Mouse (Mus musculus): ENCODE measurements around the gene Hspg2.
A peak's percentile ranks its signal among the peaks of the same experiment; 100 is the strongest.
"Not testable (repeated sequence)": the region's sequence is repeated elsewhere in the genome, so short reads cannot be mapped to it uniquely, and the experiment has no call there.

Hspg2 gene

DNA sequence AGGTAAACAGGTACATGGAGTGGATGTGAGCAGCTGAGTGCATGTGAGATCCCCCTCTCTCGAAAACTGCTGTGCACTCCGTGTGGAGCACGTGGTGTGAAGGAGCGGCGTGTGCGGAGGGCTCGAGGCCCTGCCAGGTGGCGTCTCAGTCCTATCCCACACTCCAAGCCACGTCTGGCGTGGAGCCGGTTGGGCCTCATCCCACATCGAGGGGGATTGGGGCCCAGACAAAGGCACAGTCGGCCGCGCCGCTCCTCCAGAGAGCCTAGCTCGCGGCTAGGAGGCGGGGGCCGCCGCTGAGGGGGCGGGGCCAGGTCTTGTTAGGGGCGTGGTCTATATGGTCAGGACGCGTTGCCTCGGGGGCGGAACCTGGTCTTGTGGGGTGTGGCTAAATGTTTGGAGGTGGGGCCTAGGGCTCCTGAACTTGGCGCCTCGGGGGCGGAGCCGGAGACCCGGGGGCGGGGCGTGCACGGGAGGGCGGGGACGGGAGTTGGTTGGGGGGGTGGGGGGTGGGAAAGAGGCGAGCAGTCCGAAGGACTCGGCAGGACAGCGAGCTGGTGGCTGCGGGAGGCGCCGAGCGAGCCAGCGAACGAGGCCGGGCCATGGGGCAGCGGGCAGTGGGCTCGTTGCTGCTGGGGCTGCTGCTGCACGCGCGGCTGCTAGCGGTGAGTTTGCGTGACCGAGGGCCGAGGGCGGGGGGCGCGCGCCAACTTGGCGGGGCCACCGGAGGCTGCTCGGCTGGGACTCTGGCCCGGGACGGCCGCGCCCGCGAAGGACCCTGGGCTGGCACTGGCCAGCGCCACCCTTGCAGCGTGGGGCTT lies at the start of gene Hspg2:
Gene Hspg2, plus strand, starts transcription at position 510 of the 821 bp plus-strand sequence.
- DNase-seq, result peak; percentile 97

DNA sequence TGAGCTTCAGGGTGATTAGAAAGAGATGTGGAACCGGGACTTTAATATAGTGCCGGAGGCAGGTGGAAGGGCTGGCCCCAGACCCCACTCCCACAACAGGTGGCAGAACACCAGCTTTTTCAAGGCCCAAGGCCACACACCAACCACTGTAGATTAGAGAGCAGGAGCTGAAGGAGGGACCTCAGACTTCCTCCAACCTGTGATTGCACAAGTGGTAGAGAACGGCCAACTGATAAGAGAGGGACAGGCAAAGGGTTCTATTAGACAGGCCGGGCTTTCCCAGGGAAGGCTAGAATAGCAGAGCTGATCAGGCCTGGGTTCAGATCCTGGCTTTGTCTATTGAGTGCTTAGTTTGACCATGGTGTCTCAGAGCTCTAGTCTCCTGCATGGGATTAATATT lies 38.1 kb upstream of the Hspg2 start, which contains the start of gene Cela3b:
Gene Cela3b, minus strand, starts transcription at position 39 of the 400 bp plus-strand sequence.
- DNase-seq, result no peak

DNA sequence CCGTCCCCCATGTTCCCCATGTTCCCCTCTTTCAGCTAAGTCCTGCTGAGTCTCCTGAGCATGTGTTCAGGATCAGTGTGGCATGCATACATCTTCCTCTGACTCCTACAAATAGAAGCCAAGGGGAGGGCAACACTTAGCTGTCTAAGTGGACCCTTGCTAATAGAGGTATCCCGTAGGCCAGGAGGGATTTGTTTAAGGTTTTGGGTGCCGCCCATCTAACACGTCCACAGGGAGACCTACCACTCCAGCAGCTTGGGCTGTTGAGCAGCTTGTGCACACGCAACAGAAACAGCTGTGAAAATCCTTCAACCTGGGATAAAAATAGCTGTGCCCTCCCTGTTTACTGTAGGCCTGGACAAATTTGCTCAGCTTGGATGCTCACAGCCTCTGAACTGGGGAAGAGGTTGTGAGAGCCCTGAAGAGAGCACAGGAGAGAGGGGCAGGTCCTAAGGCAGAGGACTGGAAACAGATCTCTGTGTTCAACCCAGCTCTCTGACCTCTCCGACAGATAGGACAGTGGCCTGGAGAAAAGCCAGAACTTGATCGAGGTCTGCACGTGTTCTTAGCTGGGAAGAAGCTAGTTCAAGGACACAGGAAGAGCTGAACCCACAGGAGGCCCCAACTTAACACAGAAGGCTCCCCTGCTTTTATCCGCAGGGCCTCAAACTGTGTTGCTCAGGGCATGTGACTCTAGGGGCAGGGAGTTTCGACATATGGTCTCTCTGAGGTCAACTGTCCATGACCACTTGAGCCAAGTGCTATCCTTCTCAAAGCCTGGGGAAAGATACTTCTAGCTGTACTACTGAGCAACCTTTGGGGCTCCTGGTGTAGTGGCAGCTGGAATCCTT lies 35.6 kb upstream of the Hspg2 start:
- DNase-seq, result not testable (repeated sequence)

DNA sequence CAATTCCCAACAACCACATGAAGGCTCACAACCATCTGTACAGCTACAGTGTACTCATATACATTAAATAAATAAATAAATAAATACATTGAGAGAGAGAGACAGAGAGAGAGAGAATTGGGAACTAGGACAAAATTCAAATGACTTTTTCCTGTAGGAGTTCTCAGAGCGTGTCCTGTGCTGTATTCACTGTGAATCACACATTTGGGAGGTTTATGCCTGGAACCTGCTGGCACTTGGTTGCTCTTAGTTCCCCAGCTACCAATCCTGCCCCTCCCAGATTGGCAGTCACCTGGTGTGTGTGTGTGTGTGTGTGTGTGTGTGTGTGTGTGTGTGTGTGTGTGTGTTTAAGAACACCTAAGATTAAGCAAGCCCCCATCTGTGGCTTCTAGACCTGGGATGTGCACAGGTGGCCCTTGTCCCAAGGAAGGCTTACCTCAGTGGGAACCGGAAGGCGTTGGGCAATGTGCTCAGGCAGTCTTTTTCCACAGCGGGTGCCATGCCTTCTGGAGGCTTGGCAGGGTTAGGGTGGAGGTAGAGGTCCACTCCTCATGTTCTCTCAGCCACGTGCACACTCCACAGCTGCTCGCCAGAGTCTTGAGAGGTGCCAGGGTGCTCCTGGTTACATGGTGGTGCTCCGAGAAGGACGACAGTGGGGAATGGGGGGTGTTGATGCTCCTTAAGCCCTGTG lies 31.4 kb upstream of the Hspg2 start:
- no peak for DNase-seq

DNA sequence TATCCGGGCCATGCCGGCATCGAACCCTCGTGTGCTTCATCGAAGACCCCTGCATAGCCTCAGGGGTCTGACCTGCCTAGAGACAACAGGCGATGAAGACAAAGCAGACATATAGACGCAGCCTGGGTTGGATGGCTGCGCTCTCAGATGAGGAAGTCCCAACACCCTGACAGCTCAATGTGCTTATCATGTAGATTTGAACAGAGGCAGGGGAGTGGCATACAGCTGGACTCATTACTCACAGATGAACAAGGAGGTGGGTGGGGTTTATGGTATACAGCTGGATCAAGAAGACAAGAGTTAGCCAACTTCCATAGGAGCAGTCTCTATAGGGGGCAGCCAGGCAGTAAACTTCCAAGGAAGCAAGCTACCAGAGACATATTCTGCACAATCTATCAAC lies 29.7 kb upstream of the Hspg2 start:
- no peak for DNase-seq

DNA sequence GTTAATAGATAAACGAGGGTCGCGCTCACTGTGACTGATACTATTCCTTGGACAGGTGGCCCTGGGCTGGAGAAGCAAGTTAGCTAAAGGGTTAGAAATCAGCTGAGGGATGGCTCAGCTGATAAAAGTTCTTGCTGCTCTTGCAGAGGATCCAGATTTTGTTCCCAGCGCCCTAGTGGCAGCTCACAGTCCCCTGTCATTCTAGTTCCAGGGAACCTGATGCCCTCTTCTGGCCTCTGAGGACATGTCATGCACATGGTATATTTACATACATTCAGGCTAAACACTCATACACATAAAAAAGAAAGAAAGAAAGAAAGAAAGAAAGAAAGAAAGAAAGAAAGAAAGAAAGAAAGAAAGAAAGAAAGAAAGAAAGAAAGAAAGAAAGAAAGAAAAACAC lies 27.2 kb upstream of the Hspg2 start:
- no peak for DNase-seq

DNA sequence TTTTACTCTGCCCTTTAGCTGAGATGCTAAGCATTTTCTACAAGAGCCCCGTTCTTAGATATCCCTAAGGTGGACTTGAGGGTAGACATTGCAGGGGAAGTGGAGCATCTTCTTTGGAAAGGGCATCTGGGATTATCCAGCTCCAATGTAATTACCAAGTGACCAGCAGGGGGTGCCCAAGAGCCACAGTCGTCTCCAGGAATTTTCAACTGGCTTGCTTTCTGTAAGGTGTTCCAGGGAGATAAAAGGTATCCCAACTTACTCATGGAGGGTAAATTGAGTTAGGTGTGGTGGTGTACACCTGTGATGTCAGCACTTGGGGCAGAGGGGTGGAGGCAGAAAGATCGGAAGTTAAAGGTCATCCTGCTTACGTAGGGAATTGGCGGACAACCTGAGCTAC lies 24.9 kb upstream of the Hspg2 start:
- DNase-seq, result peak; percentile 76

DNA sequence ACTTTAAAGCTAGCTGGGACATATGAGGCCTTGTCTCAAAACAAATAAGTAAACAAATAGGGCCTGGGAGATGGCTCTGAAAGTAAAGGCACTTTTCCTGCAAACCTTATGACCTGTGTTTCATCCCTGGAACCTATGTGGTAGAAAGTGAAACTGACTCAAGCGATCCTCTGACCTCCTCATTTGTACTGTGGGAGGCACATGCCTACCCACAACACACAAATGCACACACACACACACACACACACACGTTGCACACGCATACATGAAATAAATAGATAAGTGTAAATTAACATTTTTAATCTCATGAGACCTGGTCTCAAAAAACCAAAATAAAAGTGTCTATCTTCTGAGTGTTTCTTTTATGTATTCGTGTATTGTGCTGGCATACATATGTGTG lies 22.7 kb upstream of the Hspg2 start:
- no peak for DNase-seq

DNA sequence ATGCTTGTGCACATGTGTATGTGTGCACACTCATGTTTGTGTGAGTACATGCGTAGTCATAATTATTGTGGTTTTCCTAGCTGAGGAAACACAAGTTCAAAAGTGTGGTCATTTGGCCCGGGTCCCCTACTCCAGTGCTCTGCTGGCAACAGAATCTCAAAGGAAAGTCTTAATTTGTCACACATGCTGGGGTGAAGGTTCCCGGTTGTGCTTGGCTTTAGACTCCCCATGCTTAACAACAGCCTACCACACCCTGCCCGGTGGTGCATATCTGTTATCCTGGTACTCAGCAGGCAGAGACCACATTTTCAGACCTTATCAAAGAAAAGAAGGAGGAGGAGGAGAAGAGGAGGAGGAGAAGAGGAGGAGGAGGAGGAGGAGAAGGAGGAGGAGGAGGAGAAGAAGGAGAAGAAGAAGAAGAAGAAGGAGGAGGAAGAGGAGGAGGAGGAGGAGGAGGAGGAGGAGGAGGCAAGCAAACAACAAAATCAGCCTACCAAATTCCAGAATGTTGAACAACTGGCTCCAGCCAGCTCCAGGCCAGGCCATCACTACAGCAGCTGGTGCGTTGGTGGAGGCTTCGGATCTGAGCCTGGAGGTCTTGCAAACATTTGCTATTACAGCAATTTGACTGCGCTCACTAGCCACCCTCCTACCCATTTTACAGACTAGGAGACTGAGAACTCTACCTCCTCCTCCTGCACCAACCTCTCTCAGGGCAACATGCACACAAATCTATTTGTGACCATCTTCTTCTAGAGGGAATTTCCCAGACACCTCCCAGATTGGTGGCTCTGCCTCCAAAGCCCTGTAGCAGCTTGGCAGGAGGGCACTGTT lies 21.0 kb upstream of the Hspg2 start:
- DNase-seq, result no peak

DNA sequence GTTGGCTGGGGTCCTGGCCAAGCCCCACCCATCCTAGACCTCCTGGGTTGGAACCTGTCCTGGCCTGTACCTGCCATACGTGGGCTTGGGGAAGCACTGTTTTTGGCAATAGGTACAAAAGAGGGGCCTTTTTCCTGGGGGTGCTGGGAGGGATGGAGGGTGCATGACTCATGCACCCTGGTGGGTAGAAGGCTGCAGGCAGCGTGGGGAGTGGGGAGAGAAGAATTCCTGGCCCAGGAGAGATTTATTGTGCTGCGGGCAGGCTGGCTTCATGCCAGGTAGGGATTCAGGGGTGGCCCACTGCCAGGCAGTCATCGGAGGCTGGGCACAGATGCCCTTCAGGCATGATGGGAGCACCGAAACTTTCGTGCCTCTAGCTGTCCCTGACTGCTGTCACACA lies 20.4 kb upstream of the Hspg2 start:
- DNase-seq, result no peak

DNA sequence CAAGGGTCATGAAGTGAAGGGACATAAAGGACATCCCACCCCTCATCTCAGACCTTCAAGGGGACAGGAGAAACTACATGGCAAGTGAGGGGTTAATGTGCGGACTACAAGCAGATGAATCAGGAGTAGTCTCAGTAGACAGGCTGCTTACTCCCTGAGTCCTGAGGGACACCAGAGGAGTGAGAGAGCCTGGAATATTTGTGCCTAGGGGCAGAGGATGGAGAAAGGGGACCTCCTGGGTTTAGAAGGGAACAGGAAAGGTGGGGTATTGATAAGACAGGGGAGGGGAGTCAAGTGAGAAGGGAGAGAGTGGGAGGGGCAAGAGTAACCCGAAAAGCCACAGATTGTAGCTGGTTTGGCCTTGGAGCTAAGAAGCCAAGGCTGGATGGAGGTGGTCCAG lies 19.9 kb upstream of the Hspg2 start:
- DNase-seq, result no peak

DNA sequence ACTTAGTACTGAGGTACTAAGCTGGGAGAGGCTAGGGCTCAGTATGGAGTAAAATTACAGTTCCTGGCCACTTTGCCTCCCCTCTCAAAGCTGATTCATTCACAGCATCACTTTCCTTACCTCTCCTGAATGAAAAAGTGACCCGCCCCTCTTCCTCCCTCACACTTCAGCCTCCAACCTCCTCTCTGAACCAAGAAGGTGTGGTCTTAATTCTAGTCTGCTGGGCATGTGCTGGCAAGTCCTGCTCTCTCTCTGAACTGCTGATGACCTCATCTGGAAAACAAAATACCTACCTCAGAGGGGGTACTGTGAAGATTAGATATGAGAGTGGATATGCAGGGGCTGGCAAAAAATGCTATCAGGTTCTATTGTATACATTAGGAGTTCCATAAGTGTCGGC lies 19.4 kb upstream of the Hspg2 start:
- DNase-seq, result no peak

DNA sequence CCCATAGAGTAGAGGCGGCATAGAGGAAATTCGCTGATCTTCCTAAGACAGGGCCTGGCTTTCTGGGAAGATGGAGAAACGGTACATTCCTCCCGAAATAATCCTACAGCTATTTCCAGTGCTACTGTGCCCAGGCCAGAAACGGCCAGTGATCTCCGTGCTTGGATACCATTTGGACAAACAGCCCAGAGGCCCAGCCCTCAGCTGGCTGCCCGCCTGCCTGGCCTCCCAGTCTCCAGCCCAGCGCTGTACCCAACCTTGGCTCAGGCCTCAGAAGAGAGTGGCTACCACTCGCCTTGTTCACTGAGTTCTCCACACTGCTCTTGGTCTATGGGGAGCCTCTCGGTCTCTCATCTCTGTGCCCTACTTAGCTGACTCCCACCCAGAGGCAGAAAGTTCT lies 18.9 kb upstream of the Hspg2 start:
- no peak for DNase-seq

DNA sequence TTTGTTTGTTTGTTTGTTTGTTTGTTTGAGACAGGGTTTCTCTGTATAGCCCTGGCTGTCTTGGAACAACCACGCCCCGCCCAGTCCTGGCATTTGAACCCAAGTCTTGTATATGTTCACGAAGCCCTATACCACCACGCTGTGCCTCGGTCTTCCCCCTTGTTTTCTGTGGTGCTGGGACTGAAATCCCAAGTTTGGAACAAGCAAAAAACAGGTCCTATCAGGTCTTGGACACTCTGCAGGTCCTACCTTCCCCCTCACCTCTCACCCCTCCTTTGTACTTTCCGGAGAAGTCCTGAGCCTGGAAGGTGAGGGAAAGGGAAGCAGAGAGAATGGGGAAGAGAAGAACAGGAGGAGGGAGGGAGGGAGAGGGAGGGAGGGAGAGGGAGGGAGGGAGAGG lies 16.4 kb upstream of the Hspg2 start:
- no peak for DNase-seq

DNA sequence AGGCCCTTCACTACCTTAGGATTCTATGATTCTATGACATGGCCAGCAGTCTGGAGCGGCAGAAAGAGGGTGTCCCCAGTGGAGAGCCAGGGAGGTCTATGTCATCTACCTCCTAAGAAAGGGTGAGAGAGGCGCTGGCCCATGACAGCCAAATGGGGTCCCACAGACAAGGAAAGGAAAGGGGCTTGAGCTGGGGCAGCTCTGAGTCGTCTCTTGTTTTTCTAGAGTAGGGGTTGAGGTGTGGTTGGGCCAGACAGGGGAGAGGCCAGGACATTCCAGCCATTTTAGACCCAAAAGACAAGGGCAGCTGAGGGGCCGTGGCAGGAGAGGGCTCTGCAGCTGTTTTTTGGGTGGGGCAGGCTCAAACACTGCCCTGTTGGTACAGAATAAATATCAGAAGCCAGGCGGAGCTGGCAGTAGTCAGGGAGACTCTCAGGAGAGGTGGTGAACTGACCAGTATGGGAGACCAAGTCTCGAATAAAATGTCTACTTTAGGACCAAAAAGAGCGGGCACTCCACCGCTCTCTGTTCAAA lies 15.3 kb upstream of the Hspg2 start, which contains the start of gene 1700013G24Rik:
Gene 1700013G24Rik, plus strand, starts transcription at position 51 of the 534 bp plus-strand sequence.
- no peak for DNase-seq

DNA sequence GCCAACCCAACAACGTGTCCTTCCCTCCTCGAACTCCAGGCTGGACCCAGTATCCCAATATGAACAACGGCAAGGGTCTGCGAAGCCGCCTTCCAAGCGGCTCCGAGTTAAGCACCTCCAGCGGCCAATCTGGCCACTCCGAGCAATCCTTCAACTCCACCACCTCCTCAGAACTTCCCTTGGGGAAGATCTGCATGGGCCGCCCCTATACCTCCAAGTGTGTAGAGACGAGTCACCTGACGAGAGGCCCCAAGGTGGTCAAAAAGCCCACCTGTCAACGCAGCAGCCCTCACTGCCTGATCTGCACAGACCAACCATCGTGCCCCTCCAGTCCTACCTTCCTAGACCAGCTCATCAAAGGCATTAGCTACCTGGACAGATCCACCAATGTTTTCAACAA lies 14.0 kb upstream of the Hspg2 start:
- DNase-seq, result no peak

DNA sequence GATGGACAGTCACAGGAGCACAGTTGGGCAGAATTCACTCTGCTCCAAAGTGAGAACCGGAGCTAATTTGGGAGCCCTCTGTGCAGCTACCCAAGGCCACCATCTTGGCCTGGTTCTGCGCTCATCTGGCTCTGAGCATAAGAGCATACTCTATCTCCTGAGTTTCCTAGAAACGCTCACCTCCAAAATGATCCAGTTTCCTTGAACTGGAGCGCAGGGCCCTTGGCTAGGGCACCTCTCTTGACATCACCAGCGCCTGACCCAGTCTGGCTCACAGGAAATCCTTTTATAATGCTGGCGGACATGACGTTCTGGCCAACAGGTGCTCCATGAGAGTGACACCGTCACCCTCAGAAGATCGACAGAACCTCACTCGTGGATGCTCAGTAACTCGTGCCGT lies 12.0 kb upstream of the Hspg2 start:
- no peak for DNase-seq

DNA sequence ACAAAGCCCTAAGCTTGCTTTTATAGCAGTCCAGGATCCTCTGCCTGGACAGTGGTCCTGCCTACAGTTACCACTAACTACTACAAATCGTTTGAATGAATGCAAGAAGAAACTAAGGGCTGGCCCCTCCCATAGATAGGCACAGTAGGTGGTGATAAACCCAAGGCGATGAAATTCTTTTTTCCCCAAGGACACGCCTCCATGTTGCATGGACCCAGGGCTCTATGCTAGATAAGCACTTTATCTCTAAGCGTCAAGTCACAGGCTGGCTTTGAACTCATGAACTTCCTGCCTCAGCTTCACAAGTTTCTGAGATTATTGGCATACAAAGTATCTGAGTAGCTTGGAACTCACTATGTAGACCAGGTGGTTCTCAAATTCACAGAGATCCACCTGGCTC lies 11.3 kb upstream of the Hspg2 start:
- DNase-seq, result no peak

DNA sequence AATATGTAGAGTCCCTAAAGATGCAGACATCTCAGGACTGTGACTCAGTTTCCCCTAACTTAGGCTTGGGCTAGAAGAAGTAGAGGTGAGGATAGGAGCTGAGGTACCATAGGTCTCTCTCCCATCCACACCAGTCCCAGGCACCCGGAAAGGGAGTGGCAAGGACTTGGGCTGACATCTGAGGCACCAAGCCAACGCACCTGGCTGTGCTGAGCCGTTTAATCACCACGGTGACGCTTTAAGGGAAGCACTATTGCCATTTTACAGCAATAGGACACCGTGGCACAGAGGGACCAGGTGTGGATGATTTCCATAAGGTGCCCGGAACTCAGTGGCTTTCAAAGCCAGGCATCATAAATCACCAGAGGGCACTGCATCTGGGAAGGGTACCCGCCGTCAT lies 10.3 kb upstream of the Hspg2 start:
- DNase-seq, result no peak

DNA sequence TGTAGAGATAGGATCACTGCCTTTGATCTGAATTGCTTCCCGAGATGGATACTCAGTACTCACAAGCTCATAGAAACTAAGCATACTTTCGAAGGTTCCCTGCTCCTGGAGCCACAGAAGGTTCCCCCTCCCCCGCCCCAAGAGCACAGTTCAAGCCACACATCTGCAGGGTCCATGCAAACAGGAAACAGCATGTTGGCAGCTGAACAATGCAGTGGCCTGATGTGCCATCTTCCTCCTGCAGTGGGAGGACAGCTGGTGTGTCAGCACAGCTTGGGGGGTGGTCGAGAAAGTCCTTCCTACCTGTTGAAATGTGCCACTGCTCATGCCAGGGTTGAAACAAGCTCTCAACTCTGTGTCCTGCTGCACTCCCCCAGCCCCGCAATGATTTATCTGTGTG lies 9.7 kb upstream of the Hspg2 start:
- no peak for DNase-seq

DNA sequence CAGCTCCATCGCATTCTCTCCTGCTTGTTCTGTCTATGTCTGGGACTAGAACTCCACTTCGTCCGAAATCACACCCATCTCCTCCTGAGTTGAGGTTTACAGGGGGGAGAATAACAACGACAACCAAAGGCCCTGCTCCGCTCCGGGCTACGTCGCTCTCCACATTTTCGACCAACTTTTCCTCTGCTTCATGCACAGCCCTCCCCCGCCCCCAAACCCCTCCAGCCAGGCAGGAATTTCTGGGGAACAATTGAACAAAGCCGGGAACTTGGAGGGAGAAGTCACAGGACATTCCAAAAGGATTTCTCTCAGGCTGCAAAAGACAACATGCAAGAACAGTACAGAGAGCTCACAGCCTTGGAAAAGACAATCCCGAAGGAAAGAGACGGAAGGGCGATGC lies 7.9 kb upstream of the Hspg2 start:
- DNase-seq, result no peak

DNA sequence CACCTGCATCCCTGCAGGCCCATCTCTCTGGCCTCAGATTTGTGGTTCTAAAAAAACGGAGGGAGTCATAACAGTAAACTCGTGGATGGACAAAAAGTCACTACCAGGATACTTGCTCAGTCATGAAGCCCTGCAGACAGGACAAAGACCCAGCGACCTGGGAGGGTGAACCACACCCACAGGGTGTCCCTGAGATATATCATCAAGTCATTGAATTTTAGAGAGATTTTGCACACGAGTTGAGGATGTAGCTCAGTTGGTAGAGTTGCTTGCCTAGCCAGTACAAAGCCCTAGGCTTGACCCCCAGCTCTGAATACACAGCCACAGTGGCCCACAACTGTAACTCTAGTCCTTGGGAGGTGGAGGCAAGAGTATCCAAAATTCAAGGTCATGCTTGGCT lies 7.4 kb upstream of the Hspg2 start:
- no peak for DNase-seq
